Mouse (Mus musculus) CH12.LX (cell line): ENCODE data around the gene Apopt1. TPM values are rescaled to one million over a fixed set of nuclear protein-coding genes. Genes with fewer than 3 reads are reported as not detected.

ENCODE experiments used
- DNase-seq: peaks from one replicate; pipeline ENCODE4 v3.0.0-alpha.2; 2013; ENCODE audit errors: extremely low read depth
- H3K27ac ChIP-seq: 2 replicates; pipeline ENCODE4 v1.5.1; 2012; ENCODE audit warnings: low read depth, mild to moderate bottlenecking, control low read depth, moderate library complexity; ENCODE audit not compliant: insufficient read depth
- H3K27me3 ChIP-seq: replicated peaks from 2 replicates; pipeline ENCODE3; 2012; ENCODE audit warnings: inconsistent platforms
- H3K36me3 ChIP-seq, 2 experiments: replicated peaks in 1 of 2; 2 replicates each; pipeline versions ENCODE3 to v1.6.1; 2012; ENCODE audit warnings: inconsistent platforms in 1 of 2, low read length in 1 of 2, mild to moderate bottlenecking in 1 of 2, mixed read lengths in 1 of 2, moderate library complexity in 1 of 2; ENCODE audit not compliant: control insufficient read depth in 1 of 2, insufficient read depth in 1 of 2
- H3K4me1 ChIP-seq, 2 experiments: 2 replicates each; pipeline ENCODE4 v1.6.1; 2012; ENCODE audit warnings: inconsistent platforms in 1 of 2, moderate library complexity in 1 of 2; ENCODE audit not compliant: insufficient read depth in 2 of 2, control insufficient read depth in 1 of 2
- H3K4me2 ChIP-seq: 2 replicates; pipeline ENCODE4 v1.6.1; 2012; ENCODE audit warnings: low read depth, mild to moderate bottlenecking, control low read depth; ENCODE audit not compliant: poor library complexity, insufficient read depth, severe bottlenecking
- H3K4me3 ChIP-seq, 3 experiments: fragments of 150-350 bp in 1 of 3; sonication (generic) in 1 of 3; replicated peaks in 1 of 3; 2 replicates each; pipeline versions ENCODE3 to v1.5.1; 2011 to 2012; ENCODE audit warnings: low read depth in 2 of 3, low read length in 2 of 3, mild to moderate bottlenecking in 2 of 3, moderate library complexity in 2 of 3, control low read depth in 1 of 3, improper control_type of control experiment in 1 of 3, inconsistent platforms in 1 of 3, mixed read lengths in 1 of 3; ENCODE audit not compliant: poor library complexity in 1 of 3
- H3K79me2 ChIP-seq: replicated peaks from 2 replicates; pipeline ENCODE4 v1.6.1; 2012; ENCODE audit warnings: mild to moderate bottlenecking, moderate library complexity; ENCODE audit not compliant: control insufficient read depth, poor library complexity, insufficient read depth, severe bottlenecking; ENCODE audit errors: extremely low read depth
- H3K9ac ChIP-seq: 2 replicates; pipeline ENCODE4 v1.6.1; 2012; ENCODE audit warnings: low read depth, mild to moderate bottlenecking, control low read depth, moderate library complexity; ENCODE audit not compliant: insufficient read depth
- H3K9me3 ChIP-seq: replicated peaks from 2 replicates; pipeline ENCODE3; 2012; ENCODE audit warnings: low read length, inconsistent platforms, mixed read lengths
- BHLHE40 ChIP-seq: IDR thresholded peaks from 2 replicates; pipeline ENCODE4 v1.6.1; 2011; ENCODE audit warnings: mild to moderate bottlenecking, low read depth, low read length, improper control_type of control experiment
- CTCF ChIP-seq, 2 experiments: IDR thresholded peaks in 1 of 2; conservative IDR thresholded peaks in 1 of 2; 2 replicates each; pipeline ENCODE4 v1.5.1; 2011 to 2012; ENCODE audit warnings: low read depth in 2 of 2, low read length in 2 of 2, improper control_type of control experiment in 1 of 2, inconsistent platforms in 1 of 2, mild to moderate bottlenecking in 1 of 2, moderate library complexity in 1 of 2
- E2F4 ChIP-seq: IDR thresholded peaks from 2 replicates; pipeline ENCODE4 v1.6.1; 2011; ENCODE audit warnings: low read depth, low read length, improper control_type of control experiment; ENCODE audit not compliant: insufficient replicate concordance
- ELF1 ChIP-seq: IDR thresholded peaks from 2 replicates; pipeline ENCODE4 v1.6.1; 2014; ENCODE audit warnings: low read depth, mild to moderate bottlenecking, inconsistent platforms, low read length, improper control_type of control experiment
- GABPA ChIP-seq: IDR thresholded peaks from 2 replicates; pipeline ENCODE4 v1.6.1; 2012; ENCODE audit warnings: low read depth, low read length, improper control_type of control experiment, inconsistent platforms; ENCODE audit not compliant: insufficient replicate concordance
- HCFC1 ChIP-seq: IDR thresholded peaks from 2 replicates; pipeline ENCODE4 v1.6.1; 2012; ENCODE audit warnings: low read depth, mild to moderate bottlenecking, inconsistent platforms, low read length, improper control_type of control experiment
- JUND ChIP-seq: conservative IDR thresholded peaks from 2 replicates; pipeline ENCODE4 v1.6.1; 2011; ENCODE audit warnings: low read depth, low read length, improper control_type of control experiment
- KAT2A ChIP-seq: IDR thresholded peaks from 2 replicates; pipeline ENCODE4 v1.6.1; 2012; ENCODE audit warnings: low read length, improper control_type of control experiment, inconsistent platforms; ENCODE audit not compliant: insufficient replicate concordance
- MAX ChIP-seq: IDR thresholded peaks from 2 replicates; pipeline ENCODE4 v1.6.1; 2011; ENCODE audit warnings: low read length, improper control_type of control experiment
- MAZ ChIP-seq: IDR thresholded peaks from 2 replicates; pipeline ENCODE4 v1.6.1; 2012; ENCODE audit warnings: low read depth, mild to moderate bottlenecking, inconsistent platforms, low read length, improper control_type of control experiment, moderate library complexity
- NELFE ChIP-seq: IDR thresholded peaks from 2 replicates; pipeline ENCODE4 v1.6.1; 2011; ENCODE audit warnings: low read depth, low read length, improper control_type of control experiment
- NRF1 ChIP-seq: IDR thresholded peaks from 2 replicates; pipeline ENCODE4 v1.6.1; 2014; ENCODE audit warnings: low read depth, mild to moderate bottlenecking, inconsistent platforms, low read length, improper control_type of control experiment, moderate library complexity
- RAD21 ChIP-seq: IDR thresholded peaks from 2 replicates; pipeline ENCODE4 v1.6.1; 2011; ENCODE audit warnings: low read depth, mild to moderate bottlenecking, low read length, improper control_type of control experiment, moderate library complexity
- RCOR1 ChIP-seq: conservative IDR thresholded peaks from 2 replicates; pipeline ENCODE4 v1.6.1; 2012; ENCODE audit warnings: low read depth, mild to moderate bottlenecking, inconsistent platforms, low read length, improper control_type of control experiment
- SMC3 ChIP-seq: IDR thresholded peaks from 2 replicates; pipeline ENCODE4 v1.6.1; 2011; ENCODE audit warnings: low read depth, low read length, improper control_type of control experiment
- TCF12 ChIP-seq: IDR thresholded peaks from 2 replicates; pipeline ENCODE4 v1.6.1; 2014; ENCODE audit warnings: low read depth, mild to moderate bottlenecking, inconsistent platforms, low read length, improper control_type of control experiment
- UBTF ChIP-seq: IDR thresholded peaks from 2 replicates; pipeline ENCODE4 v1.6.1; 2012; ENCODE audit warnings: low read depth, mild to moderate bottlenecking, inconsistent platforms, low read length, improper control_type of control experiment, moderate library complexity
- ZC3H11A ChIP-seq: IDR thresholded peaks from 2 replicates; pipeline ENCODE4 v1.6.1; 2012; ENCODE audit warnings: low read depth, mild to moderate bottlenecking, inconsistent platforms, low read length, improper control_type of control experiment
- ZNF384 ChIP-seq: IDR thresholded peaks from 2 replicates; pipeline ENCODE4 v1.6.1; 2012; ENCODE audit warnings: low read depth, low read length, improper control_type of control experiment, inconsistent platforms
- dilution Hi-C: fragments of 300-500 bp; cut with MboI; formaldehyde crosslinking; loops from 2 replicates; pipeline ENCODE4 v1.14.3; 2020; ENCODE audit warnings: low sequenced_read_pairs; ENCODE audit not compliant: extremely low pct_unique_long_range_greater_than_20kb, extremely low pct_ligation_motif_present
- in situ Hi-C: fragments of 300-500 bp; cut with MboI; formaldehyde crosslinking; loops from 3 replicates; pipeline ENCODE4 v1.14.3; 2019; ENCODE audit warnings: low sequenced_read_pairs, low pct_ligation_motif_present, low pct_unique_long_range_greater_than_20kb, mixed read lengths
- polyA plus RNA-seq: library from polyadenylated mRNA; unstranded; fragments of >175 nt; gene quantifications from 2 replicates; pipeline ENCODE4 v1.2.1, GENCODE M21; 2012; ENCODE audit warnings: low read depth; ENCODE audit not compliant: insufficient read length
- total RNA-seq, 2 experiments: library from RNA; depleted of rRNA; stranded (reverse); fragments of 300-350 nt in 1 of 2; fragments of >200 nt in 1 of 2; gene quantifications; 2 replicates each; pipeline ENCODE4 v1.2.3; 2012 to 2014

Apopt1 gene
- total and polyA plus RNA-seq, 3 experiments, result 36.0 to 49.1 (median 43.6) TPM

DNA sequence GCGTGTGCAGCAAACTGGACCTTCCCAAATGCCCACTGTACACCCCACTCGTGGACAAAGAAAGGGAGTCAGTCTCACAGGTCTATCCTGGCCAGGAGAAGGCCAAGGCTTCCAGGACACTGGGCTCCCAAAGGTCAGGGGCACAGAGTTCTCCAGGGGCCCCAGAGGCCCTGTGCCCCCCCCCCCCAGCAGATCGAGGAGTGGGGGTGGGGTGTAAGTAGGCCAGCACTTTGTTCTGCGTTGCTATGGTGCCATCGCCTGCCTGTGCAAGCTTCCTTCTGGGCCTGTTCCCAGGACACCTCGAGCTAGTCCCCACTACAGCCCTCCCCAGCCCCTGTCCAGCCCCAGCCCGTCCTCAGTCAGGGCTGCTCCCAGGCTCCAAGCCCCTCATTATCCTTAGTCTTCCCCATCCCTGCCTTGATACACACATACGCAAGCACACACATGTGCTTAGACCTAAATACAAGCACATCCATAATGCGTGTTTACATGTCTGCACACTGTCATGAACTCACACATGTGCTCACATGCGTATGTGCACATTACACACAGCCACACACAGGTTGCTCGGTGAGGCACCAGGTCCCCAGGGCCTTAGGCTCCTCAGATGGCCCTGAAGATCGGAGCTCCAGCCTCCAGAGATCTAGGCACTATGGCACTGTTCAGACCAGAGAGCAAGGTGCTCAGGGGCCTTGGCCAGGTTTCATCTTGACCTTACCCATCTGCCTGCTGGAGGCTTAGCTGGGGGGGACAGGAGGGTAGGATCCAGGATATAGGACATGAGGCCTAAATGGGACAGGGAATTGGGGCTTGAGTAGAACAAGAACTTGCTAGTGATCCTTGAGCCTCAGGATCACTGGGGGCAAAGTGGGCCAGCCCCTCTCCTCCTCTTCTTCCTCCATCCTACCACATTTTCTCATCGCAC lies 17.9 kb upstream of the Apopt1 start:
- H3K4me3 ChIP-seq, result no peak overlapping the region
- no peaks in the 10 kb centered on the region for H3K27me3 ChIP-seq
- no peak overlapping the region for H3K4me2 ChIP-seq
- H3K4me1 ChIP-seq, result peaks cover 19 to 61% of the 10 kb centered on the region in 2 experiments
- no peaks in the 10 kb centered on the region for H3K36me3 ChIP-seq
- no peak for DNase-seq
- dilution Hi-C loops (no loop called here), in situ Hi-C loops (no loop called here)
- no peaks in the 10 kb centered on the region for H3K9me3 ChIP-seq
- no peak overlapping the region for H3K27ac ChIP-seq
- TF ChIP-seq JUND, result no peak
- no peak for TF ChIP-seq GABPA
- TF ChIP-seq ELF1, result no peak
- no peak for TF ChIP-seq KAT2A
- TF ChIP-seq RCOR1, result no peak
- no peak for TF ChIP-seq SMC3
- TF ChIP-seq MAZ, result no peak
- no peak for TF ChIP-seq RAD21
- TF ChIP-seq ZNF384, result no peak
- no peak for TF ChIP-seq MAX
- no peak overlapping the region for H3K9ac ChIP-seq
- H3K79me2 ChIP-seq, result no peaks in the 10 kb centered on the region

DNA sequence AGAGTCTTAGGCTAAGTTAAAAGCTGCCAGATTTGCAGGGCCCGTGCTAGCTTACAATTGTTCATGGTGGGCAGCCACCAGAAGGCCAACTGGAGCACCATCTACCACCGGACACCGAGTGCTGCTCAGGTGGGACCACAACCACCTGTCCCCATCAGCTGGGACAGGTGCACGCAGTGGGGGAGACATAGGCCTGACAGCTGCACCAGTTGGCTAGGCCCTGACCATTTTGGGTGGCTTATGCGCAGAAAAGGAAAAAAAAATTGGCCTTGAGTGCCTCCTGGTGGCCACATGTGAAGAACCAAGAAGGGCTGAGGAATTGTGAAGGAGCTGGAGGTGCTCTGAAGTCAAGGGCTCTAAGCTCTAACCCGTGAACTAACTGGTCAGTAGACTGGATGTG lies 16.8 kb upstream of the Apopt1 start:
- in situ Hi-C loops, result no loop called here
- peak; percentile 70 for TF ChIP-seq ZC3H11A
- TF ChIP-seq MAZ, result no peak
- peak; percentile 62 for TF ChIP-seq NRF1
- TF ChIP-seq NELFE, result peak; percentile 66; the same call in 1 of the 2 replicates
- no peak for TF ChIP-seq JUND
- TF ChIP-seq BHLHE40, result no peak
- TF ChIP-seq TCF12, result peak; percentile 79
- TF ChIP-seq E2F4, result no peak
- peak; percentile 97 for TF ChIP-seq SMC3
- peak; percentile 49; the same call in 1 of the 2 replicates for TF ChIP-seq HCFC1
- peak; percentile 83 for TF ChIP-seq ZNF384
- peak; percentile 72 to 94 for TF ChIP-seq CTCF (conservative IDR thresholded peaks at IDR 0.05 in 1 of 2, IDR thresholded peaks at IDR 0.05 in 1 of 2; ENCODE audit: low read depth in 2 of 2, low read length in 2 of 2)
- TF ChIP-seq UBTF, result 0 out of 2 replicates have a peak, but pooled peaks have one; percentile 29
- TF ChIP-seq RAD21, result peak; percentile 95

More for the DNA sequence above, 16.8 kb upstream of the Apopt1 start:
- no peaks in the 10 kb centered on the region for H3K79me2 ChIP-seq
- no peak overlapping the region for H3K9ac ChIP-seq
- peaks cover 19 to 67% of the 10 kb centered on the region in 2 experiments for H3K4me1 ChIP-seq
- H3K4me2 ChIP-seq, result no peak overlapping the region
- H3K4me3 ChIP-seq, result no peak overlapping the region
- peak; percentile 87 for DNase-seq
- dilution Hi-C loops, result no loop called here
- H3K9me3 ChIP-seq, result no peaks in the 10 kb centered on the region
- H3K36me3 ChIP-seq, result no peaks in the 10 kb centered on the region
- no peak overlapping the region for H3K27ac ChIP-seq
- no peaks in the 10 kb centered on the region for H3K27me3 ChIP-seq
